Mouse (Mus musculus) liver, adult 2 months (tissue): ENCODE results near the gene Ankar.

ENCODE experiments used
- CTCF ChIP-seq: fragments of 200-500 bp; IDR thresholded peaks from 2 replicates; pipeline ENCODE4 v1.5.1; 2011; ENCODE audit warnings: low read depth, low read length, control low read depth
- POLR2A ChIP-seq: fragments of 200-500 bp; IDR thresholded peaks from 2 replicates; pipeline ENCODE4 v1.6.1; 2011; ENCODE audit warnings: low read length, control low read depth; ENCODE audit not compliant: insufficient read depth; ENCODE audit errors: extremely low read depth

DNA sequence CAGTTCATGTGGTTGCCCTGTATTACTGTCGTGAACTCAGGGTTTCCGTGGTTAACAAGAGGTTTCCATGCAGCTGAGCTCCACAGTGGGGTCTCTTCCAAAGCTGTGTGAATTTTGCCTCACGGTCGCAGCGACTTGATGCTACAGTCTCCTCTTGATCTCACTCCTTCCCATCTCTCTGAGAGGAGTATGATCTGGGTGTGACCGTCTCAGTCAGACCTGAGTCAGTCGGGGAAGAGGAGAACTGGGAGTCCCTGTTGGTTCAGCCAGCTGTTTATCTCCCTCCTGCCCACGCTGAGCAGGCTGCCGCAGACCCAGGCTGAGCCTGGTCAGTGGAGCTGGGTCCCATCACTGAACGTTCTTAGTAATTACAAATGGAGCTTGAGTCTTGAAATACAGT is 91.2 kb downstream of the Ankar start:
- no peak for TF ChIP-seq CTCF
- TF ChIP-seq POLR2A, result no peak
